Mouse (Mus musculus): ENCODE data around the gene Fmn2. TPM values are rescaled to one million over a fixed set of nuclear protein-coding genes. Genes with fewer than 3 reads are reported as not detected.

The Fmn2 gene
- 8.3 and 8.5 TPM in 2 replicates for polyA plus RNA-seq (2015; fragmentation: Nextera tagmentation; extraction: Ambion mirVana)

DNA sequence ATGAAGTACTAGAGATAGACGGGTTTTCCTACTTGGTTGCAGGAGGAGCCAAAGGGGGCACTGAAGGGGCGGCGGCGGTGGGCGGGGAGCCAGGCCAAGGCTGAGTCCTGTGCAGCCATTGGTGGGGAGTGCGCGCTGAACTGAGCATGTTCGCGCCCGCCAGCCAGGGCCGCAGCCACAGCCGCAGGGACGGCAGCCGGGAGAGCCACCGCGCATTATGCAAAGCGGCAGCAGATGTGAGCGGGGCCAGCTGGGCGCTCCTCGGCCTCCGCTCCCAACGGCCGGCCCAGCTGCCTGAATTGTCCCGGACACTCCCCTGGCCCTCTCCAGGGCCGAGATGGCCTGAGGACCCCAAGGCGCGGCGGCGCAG is at the start of gene Fmn2:
Gene Fmn2, plus strand, starts transcription at position 165 of the 370 bp plus-strand sequence.
- peak within 1 kb of the TSS; percentile 90 for H3K4me3 ChIP-seq (replicated peaks)
- peak within 1 kb of the TSS; percentile 94 for H3K27ac ChIP-seq (replicated peaks)
- peak within 1 kb of the TSS; percentile 79 for H3K4me2 ChIP-seq
- H3K36me3 ChIP-seq = no peaks in the 10 kb centered on the region
- 0% methylated on average over 29 of the region's 29 CpGs for WGBS
- no peaks in the 10 kb centered on the region for H3K9me3 ChIP-seq (replicated peaks)
- peaks cover 32% of the 10 kb centered on the region for H3K4me1 ChIP-seq
- no peaks in the 10 kb centered on the region for H3K27me3 ChIP-seq (replicated peaks)
- peak; percentile 94 for ATAC-seq (ENCODE audit: low FRiP score)
- peak within 1 kb of the TSS; percentile 96 for H3K9ac ChIP-seq (replicated peaks)

DNA sequence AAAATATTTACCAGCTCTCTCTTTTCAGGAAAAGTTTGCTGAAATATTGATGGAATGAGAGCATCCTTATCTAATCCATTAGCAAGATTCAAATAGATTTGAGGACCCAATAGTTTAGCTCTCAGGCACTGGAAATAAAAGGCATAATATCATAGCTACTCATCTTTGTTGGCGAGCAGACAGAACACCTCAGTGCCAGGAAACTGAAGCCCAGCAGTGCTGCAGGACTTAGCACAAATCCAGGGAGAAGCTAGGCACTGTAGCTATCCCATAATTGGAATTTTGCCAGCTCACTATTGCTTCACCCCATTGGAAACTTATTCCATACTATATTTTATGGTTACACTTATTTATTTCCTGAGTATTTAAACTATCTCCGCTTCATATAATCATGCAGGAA is 46.5 kb upstream of the Fmn2 start:
- ATAC-seq (ENCODE audit: low FRiP score) = no peak
- WGBS = 86% methylated on average over 2 of the region's 2 CpGs
- no peaks in the 10 kb centered on the region for H3K9me3 ChIP-seq (replicated peaks)

DNA sequence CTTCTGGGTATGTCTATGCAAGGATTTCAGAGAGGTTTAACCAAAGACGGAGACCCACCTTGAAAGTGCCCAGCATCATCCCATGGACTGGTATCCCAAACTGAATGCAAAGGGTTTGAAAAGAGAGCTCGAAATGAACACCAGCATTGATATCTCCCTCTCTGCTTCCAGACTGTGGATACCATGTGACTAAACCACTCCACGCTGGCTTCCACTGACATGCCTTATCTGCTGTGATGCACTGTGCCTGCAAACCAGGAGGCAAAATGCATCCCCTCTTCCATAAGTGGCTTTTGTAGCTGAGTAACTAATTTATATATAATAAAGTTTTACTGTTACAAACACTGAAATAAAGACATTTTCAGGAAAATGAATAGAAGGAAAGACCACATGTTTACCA is 36.2 kb upstream of the Fmn2 start:
- WGBS = 91% methylated on average over 3 of the region's 3 CpGs
- no peak overlapping the region for H3K4me2 ChIP-seq

More for the DNA sequence above, 46.5 kb upstream of the Fmn2 start:
- no peak overlapping the region for H3K4me3 ChIP-seq (replicated peaks)
- H3K4me2 ChIP-seq = no peak overlapping the region
- H3K27ac ChIP-seq (replicated peaks) = no peak overlapping the region
- no peaks in the 10 kb centered on the region for H3K36me3 ChIP-seq
- H3K27me3 ChIP-seq (replicated peaks) = no peaks in the 10 kb centered on the region
- no peak overlapping the region for H3K9ac ChIP-seq (replicated peaks)
- H3K4me1 ChIP-seq = no peaks in the 10 kb centered on the region

DNA sequence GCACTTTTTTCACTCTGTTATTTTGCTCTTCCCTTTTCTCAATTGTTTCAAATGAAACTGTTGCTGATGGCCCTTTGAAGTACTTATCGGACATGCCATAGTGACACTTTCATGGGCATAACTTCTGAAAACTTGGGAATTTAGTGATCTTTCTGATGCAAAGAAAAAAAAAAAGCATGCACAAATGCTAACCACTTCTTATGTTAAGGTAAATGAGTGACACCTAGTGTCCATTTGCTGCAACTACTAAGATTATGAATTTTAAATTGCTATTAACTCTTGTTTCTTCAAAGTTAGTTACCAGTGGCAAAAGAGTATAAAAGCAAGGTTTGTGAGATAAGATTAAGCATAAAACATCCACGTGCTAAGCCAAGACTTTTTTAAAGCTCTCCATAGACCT is 35.4 kb upstream of the Fmn2 start:
- Histone ChIP-seq H3K36me3 (no peaks in the 10 kb centered on the region), H3K4me3 (replicated peaks) (no peak overlapping the region), H3K4me1 (no peaks in the 10 kb centered on the region), H3K27me3 (replicated peaks) (no peaks in the 10 kb centered on the region), H3K9me3 (replicated peaks) (no peaks in the 10 kb centered on the region), H3K27ac (replicated peaks) (no peak overlapping the region), H3K4me2 (no peak overlapping the region), H3K9ac (replicated peaks) (no peak overlapping the region)
- no peak for ATAC-seq (ENCODE audit: low FRiP score)
- 42% methylated on average over 2 of the region's 2 CpGs for WGBS

More for the DNA sequence above, 36.2 kb upstream of the Fmn2 start:
- Histone ChIP-seq H3K27ac (replicated peaks) (no peak overlapping the region), H3K9ac (replicated peaks) (no peak overlapping the region), H3K27me3 (replicated peaks) (no peaks in the 10 kb centered on the region), H3K36me3 (no peaks in the 10 kb centered on the region), H3K4me1 (no peaks in the 10 kb centered on the region), H3K4me3 (replicated peaks) (no peak overlapping the region), H3K9me3 (replicated peaks) (no peaks in the 10 kb centered on the region)
- no peak for ATAC-seq (ENCODE audit: low FRiP score)

DNA sequence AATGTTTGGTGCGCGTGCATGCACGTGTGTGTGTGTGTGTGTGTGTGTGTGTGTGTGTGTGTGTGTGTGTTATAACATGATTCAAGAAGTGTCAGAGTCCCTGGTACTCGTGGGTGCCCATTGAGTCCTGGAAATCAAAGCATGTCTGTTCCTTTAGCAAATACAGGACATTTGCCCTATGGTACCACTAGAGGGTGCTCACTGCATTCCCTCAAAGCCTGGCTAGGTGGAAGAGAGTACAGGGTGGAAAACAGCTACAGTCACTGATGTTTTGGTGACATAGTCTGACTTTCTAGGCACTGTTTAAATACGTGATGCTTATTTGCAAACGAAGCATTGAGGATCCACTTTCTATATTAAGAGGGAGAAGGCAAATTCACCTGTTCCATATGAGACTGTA is 31.9 kb upstream of the Fmn2 start:
- H3K27ac ChIP-seq (replicated peaks) = no peak overlapping the region
- no peaks in the 10 kb centered on the region for H3K4me1 ChIP-seq
- H3K27me3 ChIP-seq (replicated peaks) = no peaks in the 10 kb centered on the region
- ATAC-seq (ENCODE audit: low FRiP score) = peak; percentile 91
- WGBS = 8% methylated on average over 6 of the region's 6 CpGs
- no peak overlapping the region for H3K4me3 ChIP-seq (replicated peaks)
- no peak overlapping the region for H3K4me2 ChIP-seq
- no peaks in the 10 kb centered on the region for H3K36me3 ChIP-seq
- H3K9ac ChIP-seq (replicated peaks) = no peak overlapping the region
- no peaks in the 10 kb centered on the region for H3K9me3 ChIP-seq (replicated peaks)

DNA sequence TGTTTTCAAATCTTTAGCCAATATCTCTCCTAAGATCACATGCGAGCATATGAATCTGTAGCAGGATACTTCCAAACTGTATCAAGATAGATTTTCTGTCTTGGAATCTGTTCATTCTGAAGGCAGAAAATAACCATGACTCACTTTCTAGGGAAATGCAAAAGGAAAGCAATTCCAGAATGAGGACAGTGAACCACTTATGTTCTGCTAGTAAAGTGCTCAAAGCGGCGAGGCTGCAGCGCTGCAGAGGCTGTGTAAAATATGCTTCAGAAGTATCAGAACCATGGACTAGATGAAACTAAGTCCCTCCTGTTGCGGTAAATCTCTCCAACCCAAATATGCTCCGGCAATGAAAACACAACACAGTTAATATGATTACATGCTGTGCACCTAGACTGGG is 19.1 kb upstream of the Fmn2 start:
- Histone ChIP-seq H3K9ac (replicated peaks) (no peak overlapping the region), H3K4me1 (no peaks in the 10 kb centered on the region), H3K4me3 (replicated peaks) (no peak overlapping the region), H3K36me3 (no peaks in the 10 kb centered on the region), H3K27me3 (replicated peaks) (no peaks in the 10 kb centered on the region), H3K9me3 (replicated peaks) (no peaks in the 10 kb centered on the region), H3K4me2 (no peak overlapping the region), H3K27ac (replicated peaks) (no peak overlapping the region)
- 93% methylated on average over 6 of the region's 6 CpGs for WGBS
- no peak for ATAC-seq (ENCODE audit: low FRiP score)

DNA sequence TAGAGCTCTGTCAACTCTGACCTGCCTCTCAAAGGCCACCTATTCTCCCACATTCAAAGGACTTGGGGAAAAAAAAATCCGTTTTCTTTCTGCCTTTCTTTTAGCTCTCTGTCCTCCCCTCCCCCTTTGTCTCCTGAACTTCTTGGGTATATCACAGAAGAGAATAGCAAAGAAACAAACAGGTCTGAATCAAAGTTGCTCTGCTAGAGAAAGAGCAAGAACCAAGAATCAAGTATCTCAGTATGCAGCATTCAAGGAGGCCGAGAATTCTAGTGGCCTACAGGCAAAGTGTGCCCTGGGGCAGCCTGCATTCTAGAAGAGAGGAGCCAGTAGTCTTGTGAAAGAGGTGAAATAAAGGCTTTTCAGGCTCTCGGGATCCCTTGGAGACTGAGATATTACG is 1.6 kb upstream of the Fmn2 start:
- Histone ChIP-seq H3K4me1 (peaks cover 20% of the 10 kb centered on the region), H3K9me3 (replicated peaks) (no peaks in the 10 kb centered on the region), H3K4me3 (replicated peaks) (no peak overlapping the region), H3K9ac (replicated peaks) (no peak overlapping the region), H3K4me2 (no peak overlapping the region), H3K27ac (replicated peaks) (no peak overlapping the region), H3K36me3 (no peaks in the 10 kb centered on the region), H3K27me3 (replicated peaks) (no peaks in the 10 kb centered on the region)
- 13% methylated on average over 4 of the region's 4 CpGs for WGBS
- no peak for ATAC-seq (ENCODE audit: low FRiP score)

DNA sequence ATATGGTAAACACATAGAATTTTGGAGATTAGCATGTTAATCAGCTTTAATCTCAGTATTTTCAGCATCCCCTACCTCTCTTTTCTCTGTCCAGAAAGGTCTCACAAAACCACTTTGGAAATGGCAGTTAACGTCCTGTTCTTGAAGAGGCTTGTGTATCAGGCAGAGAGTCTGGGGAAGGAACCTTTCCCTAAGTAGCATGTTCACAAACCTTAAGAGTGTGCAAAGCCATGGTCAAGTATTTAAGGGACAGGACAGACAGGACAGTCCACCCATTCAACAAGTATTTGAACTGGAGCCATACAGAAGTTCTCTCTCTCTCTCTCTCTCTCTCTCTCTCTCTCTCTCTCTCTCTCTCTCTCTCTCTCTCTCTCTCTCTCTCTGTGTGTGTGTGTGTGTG is 614 bp upstream of the Fmn2 start:
- Histone ChIP-seq H3K4me3 (replicated peaks) (peak overlapping the region; percentile 90), H3K9me3 (replicated peaks) (no peaks in the 10 kb centered on the region), H3K4me1 (peaks cover 26% of the 10 kb centered on the region), H3K9ac (replicated peaks) (no peak overlapping the region), H3K27me3 (replicated peaks) (no peaks in the 10 kb centered on the region), H3K4me2 (peak overlapping the region; percentile 79), H3K27ac (replicated peaks) (no peak overlapping the region), H3K36me3 (no peaks in the 10 kb centered on the region)
- 8% methylated on average over 1 of the region's 1 CpGs for WGBS
- no peak for ATAC-seq (ENCODE audit: low FRiP score)

DNA sequence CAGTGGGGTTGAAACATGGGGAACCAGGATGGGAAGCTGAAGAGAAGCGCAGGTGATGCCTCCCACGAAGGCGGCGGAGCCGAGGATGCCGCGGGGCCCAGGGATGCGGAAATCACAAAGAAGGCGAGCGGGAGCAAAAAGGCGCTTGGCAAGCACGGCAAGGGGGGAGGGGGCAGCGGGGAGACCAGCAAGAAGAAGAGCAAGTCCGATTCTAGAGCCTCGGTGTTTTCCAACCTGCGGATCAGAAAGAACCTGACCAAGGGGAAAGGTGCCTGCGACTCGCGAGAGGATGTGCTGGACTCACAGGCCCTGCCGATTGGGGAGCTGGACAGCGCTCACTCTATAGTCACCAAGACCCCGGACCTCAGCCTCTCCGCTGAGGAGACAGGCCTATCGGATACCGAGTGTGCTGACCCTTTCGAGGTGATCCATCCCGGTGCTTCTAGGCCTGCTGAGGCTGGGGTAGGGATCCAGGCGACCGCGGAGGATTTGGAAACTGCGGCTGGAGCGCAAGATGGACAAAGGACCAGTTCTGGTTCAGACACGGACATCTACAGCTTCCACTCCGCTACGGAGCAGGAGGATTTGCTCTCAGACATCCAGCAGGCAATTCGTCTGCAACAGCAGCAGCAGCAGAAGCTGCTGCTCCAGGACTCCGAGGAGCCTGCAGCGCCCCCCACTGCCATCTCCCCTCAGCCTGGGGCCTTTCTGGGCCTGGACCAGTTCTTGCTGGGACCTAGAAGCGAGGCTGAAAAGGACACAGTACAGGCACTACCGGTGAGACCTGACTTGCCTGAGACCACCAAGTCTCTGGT is 613 bp downstream of the Fmn2 start:
- H3K9ac ChIP-seq (replicated peaks) = peak overlapping the region; percentile 96
- under 1% methylated on average over 40 of the region's 40 CpGs for WGBS
- no peaks in the 10 kb centered on the region for H3K36me3 ChIP-seq
- peak; percentile 71 for ATAC-seq (ENCODE audit: low FRiP score)
- peak overlapping the region; percentile 94 for H3K27ac ChIP-seq (replicated peaks)
- no peaks in the 10 kb centered on the region for H3K9me3 ChIP-seq (replicated peaks)
- H3K4me1 ChIP-seq = peaks cover 38% of the 10 kb centered on the region
- H3K27me3 ChIP-seq (replicated peaks) = no peaks in the 10 kb centered on the region
- H3K4me3 ChIP-seq (replicated peaks) = peak overlapping the region; percentile 90
- peak overlapping the region; percentile 79 for H3K4me2 ChIP-seq

DNA sequence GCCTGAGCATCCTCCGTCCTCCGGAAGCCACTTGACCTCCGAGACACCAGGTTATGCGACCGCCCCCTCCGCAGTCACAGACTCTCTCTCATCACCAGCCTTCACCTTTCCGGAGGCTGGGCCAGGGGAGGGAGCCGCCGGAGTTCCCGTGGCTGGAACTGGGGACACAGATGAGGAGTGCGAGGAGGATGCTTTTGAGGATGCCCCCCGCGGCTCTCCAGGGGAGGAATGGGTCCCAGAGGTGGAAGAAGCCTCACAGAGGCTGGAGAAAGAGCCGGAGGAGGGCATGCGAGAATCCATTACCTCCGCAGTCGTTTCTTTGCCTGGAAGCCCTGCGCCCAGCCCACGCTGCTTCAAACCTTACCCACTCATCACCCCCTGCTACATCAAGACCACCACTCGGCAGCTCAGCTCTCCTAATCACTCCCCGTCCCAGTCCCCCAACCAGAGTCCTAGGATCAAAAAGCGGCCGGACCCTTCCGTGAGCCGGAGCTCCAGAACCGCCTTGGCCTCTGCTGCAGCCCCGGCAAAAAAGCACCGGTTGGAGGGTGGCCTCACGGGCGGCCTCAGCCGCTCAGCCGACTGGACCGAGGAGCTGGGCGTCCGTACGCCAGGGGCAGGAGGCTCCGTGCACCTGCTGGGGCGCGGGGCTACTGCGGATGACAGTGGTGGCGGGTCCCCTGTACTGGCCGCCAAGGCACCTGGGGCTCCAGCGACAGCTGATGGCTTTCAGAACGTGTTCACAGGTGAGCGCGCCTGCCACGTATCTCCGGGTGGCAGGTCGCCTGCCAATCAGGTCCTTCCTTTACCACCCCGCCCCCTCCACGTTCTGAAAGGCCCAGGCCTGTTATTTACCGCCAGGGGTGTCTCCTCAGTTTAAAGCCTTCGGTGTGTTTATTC is 1.5 kb downstream of the Fmn2 start:
- Histone ChIP-seq H3K27ac (replicated peaks) (peak overlapping the region; percentile 94), H3K4me1 (peaks cover 45% of the 10 kb centered on the region), H3K9ac (replicated peaks) (peak overlapping the region; percentile 96), H3K36me3 (no peaks in the 10 kb centered on the region), H3K9me3 (replicated peaks) (no peaks in the 10 kb centered on the region), H3K4me2 (peak overlapping the region; percentile 79), H3K4me3 (replicated peaks) (peak overlapping the region; percentile 90), H3K27me3 (replicated peaks) (no peaks in the 10 kb centered on the region)
- under 1% methylated on average over 53 of the region's 53 CpGs for WGBS
- peak; percentile 73 for ATAC-seq (ENCODE audit: low FRiP score)

DNA sequence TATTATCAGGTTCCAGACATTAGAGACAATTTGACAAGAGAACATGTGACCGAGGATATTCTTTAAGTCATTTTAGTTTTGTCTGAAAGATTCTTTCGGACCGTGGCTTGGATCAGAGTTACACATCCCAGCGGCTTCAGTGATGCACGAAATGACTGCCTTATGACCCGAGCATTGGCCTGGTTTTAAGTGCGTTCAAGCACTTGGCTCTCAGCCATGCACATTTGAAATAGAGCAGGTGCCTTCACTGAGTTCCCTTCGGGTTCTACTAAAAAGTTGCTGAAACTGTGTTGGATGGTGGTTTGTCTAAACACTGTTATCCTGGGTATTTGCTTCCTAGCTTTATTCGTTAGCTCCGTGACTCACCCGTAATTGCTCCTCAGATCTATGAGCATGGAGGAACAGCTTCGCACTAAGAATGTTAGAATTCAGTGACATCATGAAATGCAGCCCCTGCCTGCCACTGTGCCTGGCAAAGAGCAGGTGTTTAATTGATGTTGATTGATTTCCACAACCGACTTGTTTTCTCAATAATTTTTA is 7.0 kb downstream of the Fmn2 start:
- ATAC-seq (ENCODE audit: low FRiP score) = no peak

More for the DNA sequence above, 7.0 kb downstream of the Fmn2 start:
- no peak overlapping the region for H3K27ac ChIP-seq (replicated peaks)
- H3K27me3 ChIP-seq (replicated peaks) = no peaks in the 10 kb centered on the region
- H3K4me3 ChIP-seq (replicated peaks) = no peak overlapping the region
- H3K9me3 ChIP-seq (replicated peaks) = no peaks in the 10 kb centered on the region
- H3K9ac ChIP-seq (replicated peaks) = no peak overlapping the region
- peak overlapping the region; percentile 11; the same call in 1 of the 2 replicates for H3K4me2 ChIP-seq
- H3K36me3 ChIP-seq = 0 out of 2 replicates have a peak, but pooled peaks cover 3% of the 10 kb centered on the region
- peaks cover 54% of the 10 kb centered on the region for H3K4me1 ChIP-seq
- WGBS = 42% methylated on average over 13 of the region's 13 CpGs
